Comparison of ENCODE assay signal across 9 mouse cellular contexts in the genomic region with DNA sequence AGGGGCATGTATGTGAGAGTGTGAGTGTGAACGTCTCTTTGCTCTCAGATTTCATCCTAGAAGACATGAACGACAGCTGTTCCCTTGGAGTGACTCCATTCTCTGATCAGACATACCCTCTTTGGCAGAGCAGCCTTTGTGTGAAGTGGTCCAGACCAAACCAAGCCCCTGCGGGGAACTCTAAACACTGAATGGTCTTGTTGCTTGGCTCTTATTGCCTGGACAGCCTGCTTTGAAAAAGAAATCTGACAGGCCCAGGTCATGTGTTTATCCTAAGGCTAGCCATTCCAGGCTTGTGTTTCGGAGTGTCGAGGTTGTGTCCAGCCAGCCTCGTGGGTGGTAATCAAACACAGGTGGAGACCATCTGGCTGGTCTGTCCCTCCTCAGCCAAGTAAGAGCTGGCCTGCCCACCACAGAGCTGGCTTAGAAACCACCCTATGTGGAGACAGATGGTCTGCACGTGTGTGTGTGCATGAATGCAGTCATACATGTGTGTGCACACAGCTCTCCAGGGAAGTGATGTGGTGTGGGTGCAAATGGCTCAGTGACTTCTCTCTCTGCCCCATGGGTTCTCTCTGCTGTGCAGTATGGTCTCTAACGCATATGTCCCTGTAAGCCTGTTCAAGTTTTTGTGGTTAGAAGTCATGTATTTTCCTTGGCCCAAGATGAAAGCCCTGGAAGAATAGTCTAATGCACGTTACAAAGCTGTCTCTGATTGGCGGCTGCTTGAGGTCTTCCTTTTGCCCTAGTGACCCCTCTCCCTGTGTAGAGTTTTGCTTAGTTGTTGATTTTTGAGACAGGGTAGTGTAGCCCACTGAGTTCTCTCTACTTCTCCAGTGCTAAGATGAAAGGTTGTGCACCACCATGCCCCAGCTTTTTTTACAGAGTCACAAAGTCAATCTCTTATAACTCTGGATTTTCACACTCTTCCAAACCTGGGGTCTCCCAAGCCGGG. TPM values are rescaled to one million over a fixed set of nuclear protein-coding genes. Genes with fewer than 3 reads are reported as not detected.
DNase-seq lines count a peak whose midpoint lies in the region; ATAC-seq and TF ChIP-seq lines count a peak whose summit lies in the region.
"Had no signal": no experiment of that assay in that cellular context is flagged by ENCODE, and none has a peak within 500 bp of the region (broad histone marks: within the 10 kb centered on the region; RNA-seq: fewer than 3 reads in every experiment).

No protein-coding gene starts in this region.

- H3ac ChIP-seq in myocyte (ENCODE audit: control insufficient read depth, insufficient read length): no peak overlapping the region

- DNase-seq in kidney, postnatal 14 days: no peak
- DNase-seq in cerebellum, postnatal 14 days: peak; percentile 92 to 94
- peak; percentile 54 for DNase-seq in hindbrain, embryonic 11.5 days (ENCODE audit: low spot score)
- DNase-seq in frontal cortex, postnatal 14 days (ENCODE audit: low spot score in 2 of 2): no peak
- no peak for DNase-seq in ovary, postnatal 14 days (ENCODE audit: low spot score)

- peaks cover 43% of the 10 kb centered on the region for H3K79me2 ChIP-seq in myocyte (ENCODE audit: control insufficient read depth, insufficient read depth)

- WGBS in kidney, embryonic 14.5 days: 35% methylated on average over 11 of the region's 11 CpGs
- 41% methylated on average over 11 of the region's 11 CpGs for WGBS in hindbrain, embryonic 11.5 days

- H3K9ac ChIP-seq in kidney, embryonic 14.5 days (ENCODE audit: low read depth, low read length): no peak overlapping the region
- no peak overlapping the region for H3K9ac ChIP-seq in hindbrain, embryonic 11.5 days (ENCODE audit: low read depth, low read length)

- peaks cover 20% of the 10 kb centered on the region for H3K36me3 ChIP-seq in kidney, embryonic 14.5 days (ENCODE audit: control insufficient read depth, insufficient read depth, low read length)
- peaks cover 3% of the 10 kb centered on the region; the same call in 1 of the 2 replicates for H3K36me3 ChIP-seq in hindbrain, embryonic 11.5 days (ENCODE audit: control insufficient read depth, insufficient read depth, low read length)
- H3K36me3 ChIP-seq in myocyte (ENCODE audit: control insufficient read depth, insufficient read depth): no peaks in the 10 kb centered on the region

- peaks cover 27% of the 10 kb centered on the region for H3K4me1 ChIP-seq in kidney, embryonic 14.5 days (ENCODE audit: control insufficient read depth, insufficient read depth, low read length)
- H3K4me1 ChIP-seq in hindbrain, embryonic 11.5 days (replicated peaks; ENCODE audit: control insufficient read depth, insufficient read depth, low read length): peaks cover 4% of the 10 kb centered on the region; the same call in 1 of the 2 replicates

- no peak overlapping the region for H3K4me3 ChIP-seq in kidney, embryonic 14.5 days (ENCODE audit: low read length)
- no peak overlapping the region for H3K4me3 ChIP-seq in hindbrain, embryonic 11.5 days (ENCODE audit: low read depth, low read length)
- no peak overlapping the region for H3K4me3 ChIP-seq in myocyte

- peak; percentile 49; the same call in 1 of the 2 replicates for ATAC-seq in kidney, embryonic 14.5 days (ENCODE audit: low FRiP score, low TSS enrichment)
- ATAC-seq in hindbrain, embryonic 11.5 days (ENCODE audit: low FRiP score): no peak
- no peak for ATAC-seq in megakaryocyte-erythroid progenitor cell, adult 5-6 weeks (replicated peaks; ENCODE audit: low FRiP score, low TSS enrichment, poor library complexity, severe bottlenecking)

- no peak overlapping the region for H3K4me2 ChIP-seq in kidney, embryonic 14.5 days (replicated peaks; ENCODE audit: low read depth, low read length)
- H3K4me2 ChIP-seq in hindbrain, embryonic 11.5 days (replicated peaks; ENCODE audit: low read depth, low read length): no peak overlapping the region
- peak overlapping the region; percentile 53 for H3K4me2 ChIP-seq in myocyte (ENCODE audit: low read depth)

- H3K27ac ChIP-seq in kidney, embryonic 14.5 days (ENCODE audit: low read depth, low read length): peak overlapping the region; percentile 2; the same call in 1 of the 2 replicates
- H3K27ac ChIP-seq in hindbrain, embryonic 11.5 days (ENCODE audit: low read depth, low read length): peak overlapping the region; percentile 19; the same call in 1 of the 2 replicates
- H3K27ac ChIP-seq: macrophage had no signal

- TF ChIP-seq POLR2A in myocyte (IDR thresholded peaks at IDR 0.05; ENCODE audit: insufficient read length, low read depth): no peak

- H3K9me3 ChIP-seq in kidney, embryonic 14.5 days (ENCODE audit: control insufficient read depth, low read length): no peaks in the 10 kb centered on the region
- no peaks in the 10 kb centered on the region for H3K9me3 ChIP-seq in hindbrain, embryonic 11.5 days (ENCODE audit: control insufficient read depth, low read length)

- no peaks in the 10 kb centered on the region for H3K27me3 ChIP-seq in kidney, embryonic 14.5 days (ENCODE audit: control insufficient read depth, insufficient read depth, low read length)
- H3K27me3 ChIP-seq in hindbrain, embryonic 11.5 days (ENCODE audit: control insufficient read depth, insufficient read depth, low read length): no peaks in the 10 kb centered on the region
- H3K27me3 ChIP-seq in myocyte (ENCODE audit: control insufficient read depth, insufficient read depth, insufficient read length): no peaks in the 10 kb centered on the region

TF ChIP-seq in myocyte, 11 proteins besides CTCF, POLR2A, EP300 and RAD21:
- peak in 2 of 3 experiments; percentile 70 to 86 for TF ChIP-seq MYOD1 (IDR thresholded peaks at IDR 0.05; ENCODE audit: control insufficient read depth in 1 of 3, insufficient read length in 2 of 3, low read depth in 2 of 3)
- peak; percentile 35 for TF ChIP-seq TCF3 (IDR thresholded peaks at IDR 0.05; ENCODE audit: insufficient read length, low read depth)
- TF ChIP-seq MAX (IDR thresholded peaks at IDR 0.05; ENCODE audit: low read depth): no peak
- TF ChIP-seq MYOG (IDR thresholded peaks at IDR 0.05; ENCODE audit: control insufficient read depth in 1 of 3, insufficient read depth in 1 of 3, insufficient read length in 2 of 3, low read depth in 2 of 3): peak; percentile 44 to 88 (median 59)

RNA-seq across cellular contexts. Expression of gene Sufu, which starts 26.0 kb away (rescaled TPM):
- 28.1 and 48.8 TPM in 2 replicates for polyA plus RNA-seq in kidney, embryonic 14.5 days (2014; fragmentation: Nextera tagmentation; extraction: Ambion mirVana)
- polyA plus RNA-seq in hindbrain, embryonic 11.5 days (2014; fragmentation: Nextera tagmentation; extraction: Ambion mirVana): 31.9 and 33.2 TPM in 2 replicates
- 16.6 TPM for polyA plus RNA-seq in myocyte (2012; fragmentation: generic; extraction: Trizol)
- total RNA-seq in megakaryocyte-erythroid progenitor cell, adult 5-6 weeks (2014; fragmentation: Nextera tagmentation): 16.3 and 19.9 TPM in 2 replicates
- total RNA-seq in megakaryocyte-erythroid progenitor cell, adult 5-6 weeks (2017): 4.5 and 7.4 TPM in 2 replicates

RNA-seq across cellular contexts. Expression of gene Actr1a, which starts 27.1 kb away (rescaled TPM):
- polyA plus RNA-seq in kidney, embryonic 14.5 days (2014; fragmentation: Nextera tagmentation; extraction: Ambion mirVana): 78.5 and 134 TPM in 2 replicates
- 223 and 250 TPM in 2 replicates for polyA plus RNA-seq in hindbrain, embryonic 11.5 days (2014; fragmentation: Nextera tagmentation; extraction: Ambion mirVana)
- 117 TPM for polyA plus RNA-seq in myocyte (2012; fragmentation: generic; extraction: Trizol)
- 86.5 and 93.6 TPM in 2 replicates for total RNA-seq in megakaryocyte-erythroid progenitor cell, adult 5-6 weeks (2014; fragmentation: Nextera tagmentation)
- total RNA-seq in megakaryocyte-erythroid progenitor cell, adult 5-6 weeks (2017): 67.5 and 90.5 TPM in 2 replicates

Comparison
In these comparisons a context has a peak if more than half of its experiments do, and no peak if none do; other contexts are left out.
1. DNase-seq: peak in cerebellum, postnatal 14 days (2 of 2) and hindbrain, embryonic 11.5 days (single experiment); none in kidney, postnatal 14 days (single experiment), frontal cortex, postnatal 14 days (0 of 2) and ovary, postnatal 14 days (single experiment).